Mouse (Mus musculus) spleen, postnatal 4 days (tissue): ENCODE measurements around the gene Tbc1d2b.

ENCODE experiments used
- DNase-seq, 2 experiments: peaks; one replicate each; pipeline ENCODE4 v3.0.0; 2022; ENCODE audit warnings: low spot score in 2 of 2

The Tbc1d2b gene

GRCm38 (mm10) chr9:90270193-90270943 lies at the start of gene Tbc1d2b:
TSS of gene Tbc1d2b (minus strand) at chr9:90270804.
- peak; percentile 62 to 83 for DNase-seq

- no peak for DNase-seq
These were observed 45.7 kb upstream of the Tbc1d2b start for GRCm38 (mm10) chr9:90316300-90316699.

GRCm38 (mm10) chr9:90315662-90316061 lies 45.1 kb upstream of the Tbc1d2b start:
- DNase-seq = no peak

GRCm38 (mm10) chr9:90304254-90304653 lies 33.6 kb upstream of the Tbc1d2b start:
- DNase-seq = no peak

- no peak for DNase-seq
These were observed 32.7 kb upstream of the Tbc1d2b start for GRCm38 (mm10) chr9:90303101-90303835.

- DNase-seq = no peak
These were observed 32.1 kb upstream of the Tbc1d2b start for GRCm38 (mm10) chr9:90302670-90303069.

GRCm38 (mm10) chr9:90301081-90301688 lies 30.6 kb upstream of the Tbc1d2b start:
- no peak for DNase-seq

- no peak for DNase-seq
These were observed 27.0 kb upstream of the Tbc1d2b start for GRCm38 (mm10) chr9:90297637-90298036.

GRCm38 (mm10) chr9:90293641-90294398 lies 23.2 kb upstream of the Tbc1d2b start:
- no peak for DNase-seq

GRCm38 (mm10) chr9:90278397-90278796 lies 7.8 kb upstream of the Tbc1d2b start:
- no peak for DNase-seq

- DNase-seq = no peak
These were observed 7.3 kb upstream of the Tbc1d2b start for GRCm38 (mm10) chr9:90277884-90278283.

GRCm38 (mm10) chr9:90276779-90277178 lies 6.2 kb upstream of the Tbc1d2b start:
- peak in 1 of 2 experiments; percentile 40 for DNase-seq

GRCm38 (mm10) chr9:90275906-90276305 lies 5.3 kb upstream of the Tbc1d2b start:
- peak in 1 of 2 experiments; percentile 57 for DNase-seq

GRCm38 (mm10) chr9:90275500-90275899 lies 4.9 kb upstream of the Tbc1d2b start:
- no peak for DNase-seq

- DNase-seq = peak in 1 of 2 experiments; percentile 60
These were observed 3.9 kb upstream of the Tbc1d2b start for GRCm38 (mm10) chr9:90274516-90274915.

- DNase-seq = peak in 1 of 2 experiments; percentile 36
These were observed 1.7 kb upstream of the Tbc1d2b start for GRCm38 (mm10) chr9:90272346-90272745.

GRCm38 (mm10) chr9:90271541-90272090 lies 1.0 kb upstream of the Tbc1d2b start:
- peak in 1 of 2 experiments; percentile 56 for DNase-seq

GRCm38 (mm10) chr9:90270944-90271295 lies 316 bp upstream of the Tbc1d2b start:
- DNase-seq = no peak

GRCm38 (mm10) chr9:90269011-90269681 lies 1.5 kb downstream of the Tbc1d2b start:
- peak in 1 of 2 experiments; percentile 70 for DNase-seq

- DNase-seq = peak in 1 of 2 experiments; percentile 51
These were observed 3.7 kb downstream of the Tbc1d2b start for GRCm38 (mm10) chr9:90266926-90267325.

- peak in 1 of 2 experiments; percentile 54 for DNase-seq
These were observed 4.5 kb downstream of the Tbc1d2b start for GRCm38 (mm10) chr9:90266059-90266458.
